Mouse (Mus musculus) heart, adult 2 months (tissue): ENCODE results near the gene Fam173b.

ENCODE experiments used
- CTCF ChIP-seq: fragments of 200-600 bp; IDR thresholded peaks from 2 replicates; pipeline ENCODE4 v1.8.1; 2022; ENCODE audit warnings: antibody characterized with exemption, mild to moderate bottlenecking, moderate library complexity
- EP300 ChIP-seq: fragments of 200-500 bp; IDR thresholded peaks from 2 replicates; pipeline ENCODE4 v1.6.1; 2011; ENCODE audit warnings: low read depth, low read length, control low read depth; ENCODE audit not compliant: insufficient read depth
- POLR2A ChIP-seq: fragments of 200-500 bp; IDR thresholded peaks from 2 replicates; pipeline ENCODE4 v1.6.1; 2011; ENCODE audit warnings: mild to moderate bottlenecking, low read depth, low read length, control low read depth; ENCODE audit not compliant: insufficient read depth

DNA sequence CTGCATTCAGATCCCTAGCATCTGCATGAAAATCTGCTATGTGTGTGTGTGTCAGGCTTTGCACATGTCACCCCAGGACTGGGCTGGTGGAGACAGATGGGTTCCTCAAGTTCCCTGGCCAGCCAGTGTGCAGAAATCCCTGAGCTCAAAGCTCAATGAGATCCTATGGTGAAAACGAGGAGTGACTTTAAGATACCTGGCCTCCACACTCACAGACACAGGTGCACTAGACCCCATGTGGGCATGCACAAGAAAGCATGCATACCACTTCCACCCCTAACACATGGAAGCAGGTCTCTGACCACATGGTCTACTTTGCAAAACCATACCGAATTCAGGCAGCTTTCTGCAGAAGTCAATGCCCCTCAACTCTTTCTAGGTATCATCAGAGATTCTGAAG, 13.9 kb upstream of the Fam173b start:
- TF ChIP-seq POLR2A (no peak), CTCF (no peak), EP300 (no peak)
